Mouse (Mus musculus): ENCODE results near the gene Hcfc1r1.

GRCm38 (mm10) chr17:23658450-23658849 lies 14.9 kb upstream of the Hcfc1r1 start:
- TF ChIP-seq CTCF (IDR thresholded peaks at IDR 0.05; ENCODE audit: control insufficient read depth, insufficient read depth, insufficient read length) (no peak), MYOG (IDR thresholded peaks at IDR 0.05; ENCODE audit: control insufficient read depth, extremely low read depth, insufficient read length) (no peak), USF1 (IDR thresholded peaks at IDR 0.05; ENCODE audit: low read depth) (no peak), MAX (IDR thresholded peaks at IDR 0.05) (no peak)
